Mouse (Mus musculus): Measurements from ENCODE around the gene Ccnk. TPM values are rescaled to one million over a fixed set of nuclear protein-coding genes. Genes with fewer than 3 reads are reported as not detected.

The Ccnk gene
- total RNA-seq, 4 experiments from 2014 or later, result 25.9 to 30.3 (median 28.2) TPM

DNA sequence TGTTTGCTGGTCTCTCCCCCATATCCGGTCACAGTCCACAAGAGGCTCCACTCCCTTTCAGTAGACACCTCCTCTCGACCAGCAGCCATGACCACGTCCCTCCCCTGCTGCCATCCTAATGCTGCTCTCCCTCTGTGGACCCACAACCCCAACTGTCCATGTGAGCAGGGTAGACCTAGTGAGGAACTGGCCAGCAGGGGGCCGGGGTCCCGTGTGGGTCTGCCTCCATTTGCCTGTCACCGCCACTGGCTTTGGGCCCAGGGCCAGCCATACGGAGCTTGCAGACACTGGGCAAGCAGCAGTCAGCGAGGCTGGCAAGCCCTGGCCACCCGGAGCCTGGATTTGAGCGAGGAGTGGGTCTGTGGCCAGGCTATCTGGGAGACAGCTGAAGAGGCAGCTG is 41.8 kb downstream of the Ccnk start:
- DNase-seq (ENCODE audit: low spot score in 2 of 2), result no peak

GRCm38 (mm10) chr12:108221712-108222111 is 42.3 kb downstream of the Ccnk start:
- DNase-seq (ENCODE audit: low spot score in 2 of 2), result no peak

GRCm38 (mm10) chr12:108223357-108223756 is 44.0 kb downstream of the Ccnk start:
- DNase-seq (ENCODE audit: low spot score in 2 of 2), result no peak

- DNase-seq (ENCODE audit: low spot score in 2 of 2), result no peak
Observed at GRCm38 (mm10) chr12:108225781-108226180, 46.4 kb downstream of the Ccnk start.

DNA sequence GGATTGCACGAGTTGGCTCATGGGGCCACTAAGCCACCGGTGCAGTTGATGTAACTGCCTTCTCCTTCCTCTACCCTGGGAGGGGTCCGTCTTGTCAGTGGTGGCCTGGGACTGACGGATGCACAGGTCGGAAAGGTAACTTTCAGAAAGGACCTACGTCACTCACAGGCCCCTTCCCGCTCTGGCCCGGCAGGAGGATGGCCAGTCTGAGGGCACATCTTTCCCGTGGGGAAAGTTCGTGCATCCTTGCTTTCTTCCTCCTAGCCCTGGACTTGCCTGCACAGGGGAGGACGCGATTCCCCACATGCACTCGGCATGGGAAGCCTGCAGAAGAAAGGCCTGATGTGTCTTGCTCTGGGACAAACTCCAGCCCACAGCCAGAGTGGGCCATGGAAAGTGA is 46.8 kb downstream of the Ccnk start:
- no peak for DNase-seq (ENCODE audit: low spot score in 2 of 2)

DNA sequence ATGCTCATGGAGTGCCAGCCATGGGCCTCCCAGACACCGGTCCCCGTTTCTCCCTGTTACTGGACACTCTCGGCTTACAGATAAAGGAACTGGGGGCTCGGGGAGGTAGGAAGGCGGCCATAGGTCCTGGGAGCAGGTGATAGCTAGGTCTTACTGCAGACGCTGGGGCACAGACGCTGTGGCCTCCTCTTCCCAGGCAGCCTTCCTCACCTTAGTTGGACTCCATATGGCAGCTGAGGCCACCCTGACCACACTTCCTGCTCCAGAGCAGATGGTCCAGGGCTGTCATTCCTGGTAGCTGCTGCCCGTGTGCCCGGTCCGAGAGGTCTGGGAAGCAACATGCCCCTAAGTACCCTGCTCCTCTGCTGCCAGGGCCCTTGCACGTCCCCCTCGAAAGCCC is 47.6 kb downstream of the Ccnk start:
- DNase-seq (ENCODE audit: low spot score in 2 of 2), result no peak

- no peak for DNase-seq (ENCODE audit: low spot score in 2 of 2)
Observed at GRCm38 (mm10) chr12:108227527-108227926, 48.1 kb downstream of the Ccnk start.

DNA sequence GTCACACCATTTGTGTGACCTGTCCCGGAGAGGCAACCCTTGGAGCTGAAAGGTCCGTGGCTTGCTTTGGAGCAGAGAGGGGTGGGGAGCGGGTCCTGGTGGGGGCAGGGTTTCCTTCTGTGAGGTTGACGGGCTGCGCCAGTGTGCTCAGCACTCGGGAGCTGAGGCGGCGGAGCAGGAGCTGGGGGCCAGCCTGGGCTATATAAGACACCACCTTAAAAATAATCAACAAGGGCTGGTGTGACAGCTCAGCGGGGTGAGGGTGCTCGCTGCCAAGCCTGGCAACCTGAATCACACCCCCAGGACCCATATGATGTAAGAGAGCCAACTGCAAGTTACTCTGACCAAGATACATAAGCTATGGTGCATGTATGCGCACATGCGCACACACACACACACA is 50.7 kb downstream of the Ccnk start:
- no peak for DNase-seq (ENCODE audit: low spot score in 2 of 2)

- DNase-seq (ENCODE audit: low spot score in 2 of 2), result no peak
Observed at GRCm38 (mm10) chr12:108230821-108231794, 51.7 kb downstream of the Ccnk start.

- no peak for DNase-seq (ENCODE audit: low spot score in 2 of 2)
Observed at GRCm38 (mm10) chr12:108231901-108232300, 52.5 kb downstream of the Ccnk start.

DNA sequence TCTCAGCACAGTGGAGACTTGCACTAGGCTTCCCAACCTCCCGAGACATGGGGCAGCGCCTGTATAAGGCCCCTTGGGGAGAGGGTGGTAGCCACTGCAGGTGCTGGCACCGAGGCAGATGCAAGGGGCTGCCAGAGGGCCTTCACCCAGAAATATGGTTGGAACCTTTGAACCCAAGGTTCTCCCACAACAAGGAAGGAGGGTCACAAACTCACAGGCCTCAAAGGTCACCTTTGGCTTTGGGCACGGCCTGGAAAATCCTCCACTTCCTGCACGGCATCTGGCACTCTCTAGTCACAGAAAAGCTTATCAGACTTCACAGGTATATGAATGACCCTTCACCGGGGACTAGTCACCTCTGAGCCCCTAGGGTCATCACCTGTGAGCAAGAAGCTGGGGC is 54.4 kb downstream of the Ccnk start:
- DNase-seq (ENCODE audit: low spot score in 2 of 2), result no peak

GRCm38 (mm10) chr12:108234832-108235602 is 55.6 kb downstream of the Ccnk start:
- DNase-seq (ENCODE audit: low spot score in 2 of 2), result no peak

DNA sequence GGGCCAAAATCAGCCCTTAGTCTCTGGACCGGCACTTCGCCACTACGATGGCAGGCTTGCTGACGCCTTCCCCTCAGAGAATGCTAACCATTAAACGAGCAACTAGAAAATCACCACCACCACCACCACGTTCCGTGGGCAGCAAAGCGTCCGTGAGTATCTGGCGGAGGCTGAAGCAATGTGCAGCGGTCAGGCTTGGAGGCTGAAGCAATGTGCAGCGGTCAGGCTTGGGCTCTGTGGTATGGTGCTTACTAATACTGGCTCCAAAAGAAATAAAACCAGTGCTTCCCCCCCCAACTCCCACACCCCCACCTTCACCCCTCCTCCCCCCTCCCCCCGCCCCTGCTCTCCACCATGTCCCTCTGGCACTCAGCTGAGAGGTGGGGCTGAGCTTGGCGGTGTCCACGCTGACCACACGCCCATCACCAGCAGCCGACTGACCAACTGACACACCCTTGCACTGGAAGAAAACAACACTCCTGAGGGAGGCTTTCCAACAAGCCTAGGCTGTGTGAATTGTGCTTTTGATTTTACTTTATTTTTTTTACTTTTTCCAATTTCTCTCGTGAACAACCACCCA is 56.7 kb downstream of the Ccnk start:
- DNase-seq (ENCODE audit: low spot score in 2 of 2), result no peak

DNA sequence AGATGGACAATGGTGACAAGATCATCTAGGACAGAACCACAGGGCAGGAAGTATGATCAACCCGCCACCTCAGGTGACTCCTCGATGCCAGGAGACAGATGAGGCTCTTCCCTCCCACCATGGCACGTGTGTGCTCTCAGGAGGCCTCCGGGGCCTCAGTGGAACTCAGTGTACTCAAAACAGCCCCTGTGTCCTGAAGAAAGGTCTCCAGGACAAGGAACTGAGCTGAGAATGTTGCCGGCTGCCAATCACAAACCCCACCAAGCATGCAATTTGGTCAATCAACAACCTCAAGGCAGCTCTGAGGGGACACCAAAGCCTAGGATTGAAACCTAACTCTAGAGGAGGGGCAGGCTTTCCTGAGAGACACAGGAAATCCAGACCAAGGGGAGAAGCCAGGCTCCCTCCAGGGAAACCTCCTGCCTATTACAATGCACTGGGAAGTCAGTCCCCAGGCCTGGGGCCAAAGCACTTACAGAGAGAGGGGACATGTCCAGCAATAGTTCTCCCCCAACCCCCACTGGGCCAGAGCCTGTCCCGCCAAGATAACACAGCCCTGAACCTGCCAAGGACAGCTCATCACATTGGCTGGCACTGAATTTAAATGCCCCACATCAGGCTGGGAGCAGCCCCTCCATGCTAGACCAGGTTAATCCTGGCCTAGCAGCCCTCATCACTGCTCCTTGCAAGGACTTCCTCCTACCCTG is 58.1 kb downstream of the Ccnk start:
- DNase-seq (ENCODE audit: low spot score in 2 of 2), result no peak

- DNase-seq (ENCODE audit: low spot score in 2 of 2), result no peak
Observed at GRCm38 (mm10) chr12:108238395-108239035, 59.1 kb downstream of the Ccnk start.

- DNase-seq (ENCODE audit: low spot score in 2 of 2), result peak in 1 of 2 experiments; percentile 68
Observed at GRCm38 (mm10) chr12:108239441-108239840, 60.1 kb downstream of the Ccnk start.

- no peak for DNase-seq (ENCODE audit: low spot score in 2 of 2)
Observed at GRCm38 (mm10) chr12:108240401-108240890, 61.1 kb downstream of the Ccnk start.

DNA sequence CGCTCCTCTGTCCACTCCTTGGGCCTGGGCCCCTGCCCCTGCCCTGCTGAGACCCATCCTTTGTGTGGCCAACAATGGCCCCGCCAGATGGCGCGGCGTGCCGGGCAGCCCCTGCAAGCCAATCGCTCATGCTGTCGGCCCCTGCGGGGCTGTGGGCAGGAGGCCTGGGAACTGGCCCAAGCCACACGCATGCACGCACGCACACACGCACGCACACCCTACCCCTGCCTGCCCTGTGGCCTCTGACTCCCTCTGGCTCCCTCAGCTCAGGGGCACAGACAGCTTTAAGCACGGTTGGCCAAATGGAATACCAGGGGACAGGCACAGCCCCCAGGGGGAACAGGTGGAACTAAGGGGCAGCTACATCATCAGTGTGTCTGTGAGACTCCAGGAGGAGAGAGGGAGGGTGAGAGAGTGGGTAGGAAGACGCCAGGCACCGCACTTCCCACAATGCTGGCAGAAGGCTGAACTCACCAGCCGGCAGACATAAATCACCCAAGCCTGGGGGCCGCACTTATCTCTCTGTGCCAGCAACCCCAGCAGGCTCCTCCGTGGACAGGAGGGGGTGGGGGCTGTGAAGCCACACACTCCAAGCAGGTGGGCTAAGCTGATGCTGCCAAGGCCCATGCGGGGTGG is 61.7 kb downstream of the Ccnk start:
- DNase-seq (ENCODE audit: low spot score in 2 of 2), result peak in 1 of 2 experiments; percentile 83

- DNase-seq (ENCODE audit: low spot score in 2 of 2), result no peak
Observed at GRCm38 (mm10) chr12:108241626-108242025, 62.2 kb downstream of the Ccnk start.

GRCm38 (mm10) chr12:108242243-108242745 is 62.9 kb downstream of the Ccnk start:
- no peak for DNase-seq (ENCODE audit: low spot score in 2 of 2)
